Mouse (Mus musculus) liver, adult 2 months (tissue): ENCODE results near the gene Med24.

Source experiments
- CTCF ChIP-seq: fragments of 200-500 bp; IDR thresholded peaks from 2 replicates; pipeline ENCODE4 v1.5.1; 2011; ENCODE audit warnings: low read depth, low read length, control low read depth
- POLR2A ChIP-seq: fragments of 200-500 bp; IDR thresholded peaks from 2 replicates; pipeline ENCODE4 v1.6.1; 2011; ENCODE audit warnings: low read length, control low read depth; ENCODE audit not compliant: insufficient read depth; ENCODE audit errors: extremely low read depth

GRCm38 (mm10) chr11:98694301-98694700, 34.9 kb downstream of the Med24 start:
- no peak for TF ChIP-seq POLR2A
- no peak for TF ChIP-seq CTCF
